Mouse (Mus musculus): Measurements from ENCODE around the gene Ablim2. TPM values are rescaled to one million over a fixed set of nuclear protein-coding genes. Genes with fewer than 3 reads are reported as not detected.

Gene Ablim2
- total RNA-seq, 2 experiments from 2014 or later: 20.7 to 21.0 TPM

- intact Hi-C loops (cut with DNase I): no loop called here
- DNase-seq: no peak
Observed at GRCm38 (mm10) chr5:35803416-35803815, 45.7 kb downstream of the Ablim2 start.

DNA sequence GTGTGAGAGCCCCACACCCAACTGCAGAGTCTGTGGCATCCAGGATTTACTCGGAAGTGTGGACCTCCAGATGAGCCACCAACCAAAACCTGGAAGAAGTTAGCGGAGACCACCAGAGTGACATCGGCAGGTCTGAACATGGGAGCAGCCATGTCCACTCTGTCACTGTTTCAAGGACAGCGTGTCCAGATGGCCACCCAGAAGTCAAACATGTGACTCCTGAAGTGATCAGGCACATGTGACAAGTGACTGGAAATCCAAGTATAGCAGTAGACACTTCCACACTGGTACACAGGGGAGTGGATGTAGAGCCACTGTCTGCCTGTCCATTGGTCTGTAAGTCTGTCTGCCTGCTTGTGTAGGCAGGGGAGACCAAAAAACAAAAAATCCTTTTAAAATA is 47.0 kb downstream of the Ablim2 start:
- no peak for DNase-seq
- intact Hi-C loops (cut with DNase I): no loop called here

GRCm38 (mm10) chr5:35805209-35805608 is 47.5 kb downstream of the Ablim2 start:
- intact Hi-C loops (cut with DNase I): no loop called here

DNA sequence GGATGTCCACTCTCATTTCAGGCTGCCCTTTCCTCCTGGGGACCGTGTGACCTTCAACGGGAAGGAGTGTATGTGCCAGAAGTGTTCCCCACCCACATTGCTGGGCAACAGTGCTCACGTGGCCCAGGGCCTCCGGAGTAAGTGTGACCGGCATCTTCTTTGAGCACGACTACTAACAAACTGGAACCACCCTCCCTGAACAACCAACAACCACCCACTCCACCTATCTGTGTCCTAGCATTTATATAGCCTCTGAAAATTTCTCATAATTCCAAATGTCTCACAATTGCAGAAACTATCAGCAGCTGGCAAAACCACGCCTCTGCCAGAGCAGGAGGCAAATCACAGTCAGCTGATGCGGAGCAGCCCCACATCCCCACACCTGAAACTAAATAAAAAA is 49.3 kb downstream of the Ablim2 start:
- intact Hi-C loops (cut with DNase I): no loop called here
- no peak for DNase-seq

More at GRCm38 (mm10) chr5:35805209-35805608, 47.5 kb downstream of the Ablim2 start:
- DNase-seq: no peak

GRCm38 (mm10) chr5:35810526-35810925 is 52.8 kb downstream of the Ablim2 start:
- intact Hi-C loops (cut with DNase I): no loop called here
- no peak for DNase-seq

DNA sequence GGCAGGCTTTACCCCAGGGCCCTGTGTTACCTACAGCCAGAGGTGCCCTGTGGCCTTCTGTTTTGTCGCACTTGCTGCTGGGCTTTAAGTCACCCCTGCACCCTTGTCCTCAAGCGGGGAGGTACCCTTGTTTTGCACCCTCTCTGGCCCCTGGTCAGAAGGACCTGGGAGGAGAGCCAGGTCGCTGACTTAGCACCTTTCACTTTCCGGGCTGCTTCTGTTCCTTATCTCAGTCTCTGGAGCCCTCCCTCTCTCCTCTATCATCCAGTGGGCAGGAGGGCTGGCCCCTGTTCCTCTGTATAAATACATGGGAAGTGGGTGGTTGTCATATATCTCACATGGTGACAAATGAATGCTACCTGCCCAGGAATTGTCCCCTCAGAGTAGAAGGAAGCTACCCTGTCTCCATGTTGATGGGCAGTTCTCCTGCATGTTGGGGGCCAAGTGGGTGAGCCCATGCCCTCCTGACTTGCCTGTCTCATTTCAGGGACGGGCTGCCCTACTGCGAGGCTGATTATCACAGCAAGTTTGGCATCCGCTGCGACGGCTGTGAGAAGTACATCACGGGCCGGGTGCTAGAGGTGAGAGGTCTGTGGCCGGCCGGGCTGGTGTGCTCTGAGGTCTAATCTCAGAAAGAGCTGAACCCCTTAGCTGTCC is 54.1 kb downstream of the Ablim2 start:
- DNase-seq: peak; percentile 45 to 57
- intact Hi-C loops (cut with DNase I): no loop called here

DNA sequence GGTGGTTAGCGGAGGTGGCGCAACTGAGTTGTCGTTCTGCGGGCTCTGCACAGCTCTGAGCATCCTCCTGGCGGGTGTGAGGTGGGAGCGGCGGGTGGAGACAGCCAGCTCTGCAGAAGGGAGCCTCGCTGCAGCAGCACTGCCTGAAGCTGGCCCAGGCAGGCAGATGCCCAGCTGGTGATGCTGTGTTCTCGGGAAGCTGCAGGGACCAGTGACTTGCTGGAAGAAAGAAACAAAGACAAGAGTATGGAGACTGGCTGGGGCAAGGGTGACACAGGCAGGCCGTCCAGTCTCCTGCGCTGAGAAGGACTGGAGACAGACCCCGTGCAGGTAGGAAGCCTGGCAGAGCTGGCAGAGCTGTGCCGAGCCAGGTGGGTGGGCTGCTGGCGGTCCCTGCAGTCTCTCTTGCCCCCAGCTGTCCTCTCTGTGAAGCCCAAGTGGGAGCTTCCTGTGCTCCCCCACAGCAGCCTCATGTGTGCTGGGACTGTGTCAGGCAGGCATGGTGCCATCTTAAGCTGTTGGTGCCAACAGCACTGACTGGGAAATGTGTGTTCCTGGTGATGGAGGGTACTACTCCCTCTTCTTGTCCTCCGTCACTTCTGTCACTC is 56.8 kb downstream of the Ablim2 start:
- no peak for DNase-seq
- intact Hi-C loops (cut with DNase I): no loop called here

GRCm38 (mm10) chr5:35815051-35815450 is 57.4 kb downstream of the Ablim2 start:
- DNase-seq: no peak
- intact Hi-C loops (cut with DNase I): no loop called here

GRCm38 (mm10) chr5:35817266-35817665 is 59.6 kb downstream of the Ablim2 start:
- no peak for DNase-seq
- intact Hi-C loops (cut with DNase I): no loop called here

DNA sequence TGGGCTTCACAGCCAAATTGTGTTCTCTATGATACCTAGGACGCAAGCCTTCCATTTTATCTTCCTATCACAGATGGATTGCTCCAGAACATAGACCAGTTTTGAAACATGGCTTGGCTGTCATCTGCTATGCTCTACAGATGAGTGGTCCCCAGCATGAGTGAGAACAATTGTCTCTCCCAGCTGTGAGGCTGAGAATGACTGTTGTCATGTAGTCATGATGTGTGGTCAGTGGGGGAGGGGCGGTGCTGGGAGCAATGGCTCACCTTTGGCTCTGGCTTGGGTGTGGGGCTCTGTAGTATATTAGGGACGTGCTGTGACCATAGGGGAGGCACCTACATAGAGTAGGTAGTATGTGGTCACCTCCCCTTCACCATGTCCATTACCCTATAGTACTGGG is 60.2 kb downstream of the Ablim2 start:
- intact Hi-C loops (cut with DNase I): no loop called here
- no peak for DNase-seq

DNA sequence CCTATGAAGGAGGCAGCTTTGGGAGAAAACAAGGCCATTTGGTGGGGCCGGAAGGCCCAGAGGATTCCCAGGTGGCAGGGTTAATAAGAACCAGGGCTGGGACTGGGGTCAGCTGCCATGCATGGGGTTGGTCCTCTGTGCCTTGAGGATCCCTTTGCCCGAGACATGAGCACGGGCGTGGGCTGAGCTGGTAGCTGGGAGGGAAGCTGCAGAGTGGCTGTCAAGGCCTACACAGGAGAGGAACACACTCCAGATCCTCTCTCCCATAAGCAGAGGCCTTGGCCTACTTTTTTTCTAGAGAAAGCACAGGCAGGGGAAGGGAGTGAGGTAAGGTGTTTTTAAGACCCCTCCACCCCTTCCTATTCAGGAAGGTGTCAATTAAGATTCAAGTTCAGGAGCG is 65.0 kb downstream of the Ablim2 start:
- intact Hi-C loops (cut with DNase I): no loop called here
- DNase-seq: no peak

DNA sequence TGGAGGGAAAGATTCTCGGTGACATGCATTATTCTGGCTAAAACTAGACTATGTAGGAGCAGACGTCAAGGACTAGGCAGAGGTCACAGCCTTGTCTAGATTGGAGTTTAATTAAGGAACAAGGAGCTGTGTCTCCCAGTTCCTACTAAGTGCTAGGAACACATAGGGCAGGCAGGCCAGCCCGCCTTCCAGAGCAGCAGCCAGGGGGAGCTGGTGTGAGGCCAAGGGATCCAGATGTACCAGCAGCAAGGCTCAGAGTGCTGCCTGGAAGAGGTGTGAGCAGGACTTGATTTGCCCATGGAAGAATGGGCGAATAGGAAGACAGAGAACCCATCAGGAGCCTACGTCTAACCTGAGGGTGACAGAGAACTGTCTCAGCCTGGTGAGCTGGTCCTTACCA is 68.8 kb downstream of the Ablim2 start:
- intact Hi-C loops (cut with DNase I): no loop called here
- DNase-seq: no peak

DNA sequence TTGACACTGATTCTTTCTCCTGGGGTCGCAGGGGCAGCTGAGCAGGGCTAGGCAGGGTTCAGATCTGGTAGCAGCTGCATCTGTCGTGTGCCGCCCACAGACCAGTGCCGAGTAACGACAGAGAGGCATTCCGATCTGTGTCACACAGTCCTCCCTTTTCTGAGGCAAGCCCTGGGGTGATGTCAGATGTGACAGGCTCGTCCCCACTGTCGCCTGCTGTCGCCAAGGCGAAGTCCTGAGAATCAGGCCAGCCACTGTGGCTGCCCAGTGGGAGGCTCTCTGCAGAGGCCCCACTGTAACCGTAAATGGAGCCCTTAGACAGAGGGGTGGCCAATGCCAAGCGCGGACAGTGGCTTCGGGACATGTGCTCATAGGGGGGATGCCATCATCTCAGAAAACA is 69.4 kb downstream of the Ablim2 start:
- no peak for DNase-seq
- intact Hi-C loops (cut with DNase I): no loop called here

DNA sequence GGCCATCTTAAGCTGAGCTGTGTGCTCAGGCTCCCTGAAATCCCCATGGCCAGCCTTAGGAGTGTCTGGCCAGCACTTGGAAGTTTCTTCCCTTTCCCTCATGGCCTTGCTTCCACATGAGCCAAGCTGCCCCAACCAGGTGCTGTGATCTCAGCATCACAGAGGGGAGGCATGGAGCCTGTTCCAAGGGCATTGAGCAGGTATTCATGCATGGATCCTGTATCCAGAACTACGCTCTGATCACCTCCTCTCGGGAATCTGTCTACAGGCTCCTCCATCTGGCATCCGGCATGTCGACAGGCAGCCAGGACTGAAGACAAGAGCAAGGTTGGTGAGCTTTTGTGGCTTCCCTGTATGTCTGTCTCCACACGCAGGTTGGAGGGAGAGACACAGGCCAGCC is 70.2 kb downstream of the Ablim2 start:
- no peak for DNase-seq
- intact Hi-C loops (cut with DNase I): no loop called here

DNA sequence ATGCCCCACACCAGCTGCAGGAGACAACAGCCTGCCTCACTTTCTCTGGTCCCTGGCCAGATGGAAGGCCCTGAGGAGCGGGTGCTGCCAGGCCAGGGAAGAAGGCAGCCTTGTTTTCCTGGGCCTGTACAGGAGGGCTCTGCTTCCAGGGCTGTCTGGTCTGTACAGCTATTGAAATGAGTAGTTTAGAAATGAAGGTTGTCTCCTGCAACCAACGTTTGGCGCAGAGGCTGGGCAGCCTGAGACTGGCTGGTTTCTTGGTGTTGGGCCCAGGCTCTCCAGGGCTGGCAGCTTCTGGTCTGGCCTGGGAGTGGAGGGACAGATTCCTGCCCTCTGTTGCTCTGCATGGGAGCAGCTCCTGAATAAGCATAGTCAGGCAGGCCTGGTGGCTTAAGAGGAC is 72.4 kb downstream of the Ablim2 start:
- peak; percentile 16 to 27 for DNase-seq
- intact Hi-C loops (cut with DNase I): no loop called here

GRCm38 (mm10) chr5:35833881-35834280 is 76.2 kb downstream of the Ablim2 start:
- no peak for DNase-seq
- intact Hi-C loops (cut with DNase I): no loop called here

DNA sequence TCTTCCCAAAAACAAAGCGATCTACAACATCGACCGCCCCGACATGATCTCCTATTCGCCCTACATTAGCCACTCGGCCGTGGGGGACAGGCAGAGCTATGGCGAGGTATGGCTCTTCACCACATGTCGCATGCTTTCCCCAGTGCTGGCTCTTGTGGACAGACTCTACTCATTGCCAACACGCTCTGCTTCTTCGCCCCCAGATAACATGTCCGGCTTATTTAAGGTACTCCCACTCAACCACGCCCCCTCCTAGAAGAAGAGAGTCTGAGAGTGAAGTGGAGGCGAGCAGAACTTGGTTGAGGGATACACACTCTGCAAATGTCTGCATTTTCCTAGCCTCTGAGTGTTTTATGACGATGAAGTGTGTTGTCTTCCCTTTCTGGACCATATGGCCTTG is 79.3 kb downstream of the Ablim2 start:
- intact Hi-C loops (cut with DNase I): no loop called here
- DNase-seq: no peak

DNA sequence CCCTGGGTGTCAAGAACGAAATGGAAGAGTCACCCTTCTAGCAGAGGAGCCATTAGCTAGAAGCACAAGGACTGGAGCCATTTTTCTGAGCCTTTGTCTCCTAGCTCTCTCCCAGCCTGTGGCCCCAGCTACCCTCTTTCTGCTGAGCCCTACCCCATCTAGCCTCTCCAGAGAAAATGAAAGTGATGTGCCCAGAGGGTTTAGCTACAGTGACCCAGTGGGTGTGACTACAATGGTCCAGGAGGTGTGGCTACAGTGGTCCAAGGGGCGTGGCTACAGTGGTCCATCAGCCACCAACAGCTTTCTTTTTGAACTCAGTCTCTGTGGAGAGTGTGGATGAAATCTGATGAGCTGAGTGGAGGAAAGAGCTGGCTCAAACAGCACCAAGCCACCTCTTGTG is 81.6 kb downstream of the Ablim2 start:
- intact Hi-C loops (cut with DNase I): no loop called here
- no peak for DNase-seq

DNA sequence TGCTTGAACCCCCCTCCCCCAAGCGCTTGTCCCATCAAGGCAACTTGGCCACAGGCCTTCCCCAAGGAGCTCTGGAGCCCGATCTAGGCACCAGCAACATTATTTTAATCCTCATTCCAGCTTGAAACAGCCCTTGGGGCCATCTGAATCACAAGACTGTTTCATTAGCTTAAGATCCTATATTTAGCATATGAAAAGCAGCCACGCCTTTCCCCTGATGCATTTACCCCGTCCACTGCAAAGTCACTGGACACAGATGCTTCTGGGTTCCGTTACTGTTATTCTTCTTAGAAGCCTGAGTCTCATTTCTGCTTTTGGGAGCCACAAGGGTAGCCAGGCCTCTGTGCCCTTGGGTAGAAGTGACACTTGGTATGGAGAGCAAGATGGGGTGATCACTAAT is 93.8 kb downstream of the Ablim2 start:
- intact Hi-C loops (cut with DNase I): no loop called here
- DNase-seq: no peak

DNA sequence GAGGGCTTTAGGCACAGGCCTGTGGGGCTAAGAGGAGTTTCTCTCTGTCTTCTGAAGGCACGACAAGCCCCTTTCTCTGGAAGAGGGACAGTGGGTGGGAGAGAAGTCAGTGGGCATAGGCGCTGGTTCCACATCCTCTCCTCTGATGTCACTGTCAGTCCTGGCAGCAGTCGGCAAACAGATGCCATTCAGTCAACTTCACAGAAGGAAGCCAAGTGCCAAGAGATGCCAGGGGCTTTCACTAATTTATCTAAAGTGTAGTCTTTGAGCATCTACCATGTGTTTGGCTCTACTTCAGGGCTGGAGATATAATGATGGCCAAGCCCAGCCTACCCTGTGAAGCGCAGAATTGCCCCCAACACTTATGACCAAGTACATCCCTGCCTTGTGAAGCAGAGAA is 95.8 kb downstream of the Ablim2 start:
- intact Hi-C loops (cut with DNase I): no loop called here
- DNase-seq: no peak

DNA sequence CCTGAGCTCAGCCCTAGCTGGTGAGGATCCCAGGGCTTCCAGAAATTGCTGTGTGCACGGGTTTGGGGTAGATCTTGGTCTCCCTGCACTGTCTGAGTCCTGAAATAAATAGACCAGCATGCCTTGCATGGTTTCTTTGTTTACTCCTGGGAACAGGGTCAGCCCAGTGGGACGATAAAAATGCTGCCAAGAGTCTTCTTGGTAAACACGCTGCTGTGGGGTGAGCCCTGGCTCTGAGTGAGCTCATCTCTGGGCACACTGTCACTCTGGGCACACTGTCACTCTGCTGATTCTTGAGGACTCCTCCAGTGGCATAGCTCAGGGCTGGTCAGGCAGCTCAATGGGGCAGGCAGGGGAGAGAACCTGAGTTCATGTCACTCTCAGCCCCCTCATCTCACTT is 98.6 kb downstream of the Ablim2 start:
- intact Hi-C loops (cut with DNase I): loop anchor here (2.0 kb wide), 1 partner anchor 61 kb away; no protein-coding TSS in a partner anchor
- peak in 1 of 2 experiments; percentile 19 for DNase-seq

GRCm38 (mm10) chr5:35858069-35858468 is 100.4 kb downstream of the Ablim2 start:
- intact Hi-C loops (cut with DNase I): loop anchor here (1.0 to 2.0 kb wide), 2 partner anchors 111 to 261 kb away; no protein-coding TSS in a partner anchor
- peak; percentile 54 to 72 for DNase-seq

GRCm38 (mm10) chr5:35861456-35861855 is 103.8 kb downstream of the Ablim2 start:
- DNase-seq: no peak
- intact Hi-C loops (cut with DNase I): no loop called here

Data from heart, postnatal 36 days (tissue).